Mouse (Mus musculus) CH12.LX (cell line): ENCODE measurements around the gene Mrps2.

ENCODE experiments used
- CTCF ChIP-seq, 2 experiments: IDR thresholded peaks in 1 of 2; conservative IDR thresholded peaks in 1 of 2; 2 replicates each; pipeline ENCODE4 v1.5.1; 2011 to 2012; ENCODE audit warnings: low read depth in 2 of 2, low read length in 2 of 2, improper control_type of control experiment in 1 of 2, inconsistent platforms in 1 of 2, mild to moderate bottlenecking in 1 of 2, moderate library complexity in 1 of 2
- ELF1 ChIP-seq: IDR thresholded peaks from 2 replicates; pipeline ENCODE4 v1.6.1; 2014; ENCODE audit warnings: low read depth, mild to moderate bottlenecking, inconsistent platforms, low read length, improper control_type of control experiment
- EP300 ChIP-seq: IDR thresholded peaks from 2 replicates; pipeline ENCODE4 v1.6.1; 2011; ENCODE audit warnings: low read length, improper control_type of control experiment
- GABPA ChIP-seq: IDR thresholded peaks from 2 replicates; pipeline ENCODE4 v1.6.1; 2012; ENCODE audit warnings: low read depth, low read length, improper control_type of control experiment, inconsistent platforms; ENCODE audit not compliant: insufficient replicate concordance
- MAX ChIP-seq: IDR thresholded peaks from 2 replicates; pipeline ENCODE4 v1.6.1; 2011; ENCODE audit warnings: low read length, improper control_type of control experiment
- MXI1 ChIP-seq: IDR thresholded peaks from 2 replicates; pipeline ENCODE4 v1.6.1; 2011; ENCODE audit warnings: mild to moderate bottlenecking, low read depth, low read length, improper control_type of control experiment
- NELFE ChIP-seq: IDR thresholded peaks from 2 replicates; pipeline ENCODE4 v1.6.1; 2011; ENCODE audit warnings: low read depth, low read length, improper control_type of control experiment
- NRF1 ChIP-seq: IDR thresholded peaks from 2 replicates; pipeline ENCODE4 v1.6.1; 2014; ENCODE audit warnings: low read depth, mild to moderate bottlenecking, inconsistent platforms, low read length, improper control_type of control experiment, moderate library complexity
- POLR2A ChIP-seq: IDR thresholded peaks from 2 replicates; pipeline ENCODE4 v1.6.1; 2011; ENCODE audit warnings: low read depth, mild to moderate bottlenecking, improper control_type of control experiment, low read length
- RCOR1 ChIP-seq: conservative IDR thresholded peaks from 2 replicates; pipeline ENCODE4 v1.6.1; 2012; ENCODE audit warnings: low read depth, mild to moderate bottlenecking, inconsistent platforms, low read length, improper control_type of control experiment
- ZMIZ1 ChIP-seq: IDR thresholded peaks from 2 replicates; pipeline ENCODE4 v1.6.1; 2012; ENCODE audit warnings: low read depth, mild to moderate bottlenecking, inconsistent platforms, low read length, improper control_type of control experiment
- ZNF384 ChIP-seq: IDR thresholded peaks from 2 replicates; pipeline ENCODE4 v1.6.1; 2012; ENCODE audit warnings: low read depth, low read length, improper control_type of control experiment, inconsistent platforms

DNA sequence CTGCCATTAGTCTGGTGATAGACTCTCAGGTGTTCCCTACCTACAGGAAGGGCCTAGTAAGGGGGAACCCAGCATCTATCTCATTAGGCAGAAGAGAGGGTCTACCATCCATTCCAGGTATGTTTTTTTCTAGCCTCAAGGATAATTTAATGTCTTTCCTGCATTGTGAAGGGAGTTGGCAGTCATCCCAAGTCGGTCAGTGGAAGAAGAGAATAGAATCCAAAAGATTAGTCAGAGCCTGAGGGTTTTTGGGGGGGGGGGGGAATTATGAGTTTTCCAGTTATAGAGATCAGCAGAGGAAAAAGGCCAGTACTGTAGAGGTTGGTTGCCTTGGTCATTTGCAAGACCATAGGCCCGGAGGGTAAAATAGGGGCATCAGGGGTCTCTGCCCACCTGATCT is 26.7 kb downstream of the Mrps2 start:
- TF ChIP-seq ZMIZ1 (no peak), EP300 (no peak), POLR2A (no peak), NRF1 (no peak), RCOR1 (no peak), ZNF384 (no peak), CTCF (conservative IDR thresholded peaks at IDR 0.05 in 1 of 2, IDR thresholded peaks at IDR 0.05 in 1 of 2; ENCODE audit: low read depth in 2 of 2, low read length in 2 of 2) (no peak), MAX (no peak), GABPA (no peak), NELFE (no peak), MXI1 (no peak), ELF1 (no peak)
